Mouse (Mus musculus) small intestine, adult 2 months (tissue): ENCODE measurements around the gene Hectd2.

Experiments used
- CTCF ChIP-seq: fragments of 200-500 bp; IDR thresholded peaks from 2 replicates; pipeline ENCODE4 v1.5.1; 2012; ENCODE audit warnings: low read depth, mild to moderate bottlenecking, control low read depth, inconsistent platforms, low read length, moderate library complexity, mixed read lengths; ENCODE audit not compliant: insufficient replicate concordance, insufficient read length; ENCODE audit errors: extremely low read depth
- POLR2A ChIP-seq: fragments of 200-500 bp; IDR thresholded peaks from 2 replicates; pipeline ENCODE4 v1.6.1; 2012; ENCODE audit warnings: low read depth, mild to moderate bottlenecking, control low read depth, inconsistent platforms, low read length, moderate library complexity

- no peak for TF ChIP-seq CTCF
- TF ChIP-seq POLR2A = no peak
Measured at GRCm38 (mm10) chr19:36525071-36525470, 29.4 kb upstream of the Hectd2 start.
